8 mouse cellular contexts compared by ENCODE assay signal in the genomic region with DNA sequence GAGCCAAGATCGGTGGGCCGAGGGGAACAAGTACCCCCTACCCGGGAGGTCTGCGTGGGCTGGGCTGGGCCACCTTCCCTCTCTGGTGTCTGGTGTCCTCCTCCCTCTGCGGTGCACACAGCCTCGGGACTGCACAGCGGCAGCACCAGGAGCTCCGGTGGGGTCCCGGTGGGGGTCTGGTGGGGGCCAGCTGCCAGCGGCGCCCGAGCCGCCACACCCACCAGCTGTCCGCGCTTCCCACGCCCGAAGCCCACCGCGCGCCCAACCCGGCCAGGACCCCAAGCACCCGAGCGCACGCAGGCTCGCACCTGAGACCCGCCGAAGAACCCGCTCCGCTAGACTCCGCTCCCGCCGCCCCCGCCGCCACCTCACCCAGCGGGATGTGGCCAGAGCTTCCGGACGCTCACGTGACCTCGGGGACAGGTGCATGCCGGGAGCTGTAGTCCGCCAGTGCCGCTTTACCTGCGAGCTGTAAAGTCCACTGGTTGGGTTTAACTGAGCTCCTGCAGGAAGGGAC. TPM values are rescaled to one million over a fixed set of nuclear protein-coding genes. Genes with fewer than 3 reads are reported as not detected.
DNase-seq lines count a peak whose midpoint lies in the region; ATAC-seq lines count a peak whose summit lies in the region.

A gene (minus strand): TSS at position 365 of the 517 bp plus-strand sequence.

- intact Hi-C loops in heart, postnatal 14 days (cut with DNase I) = no loop called here

- H3K36me3 ChIP-seq in forebrain, embryonic 14.5 days (ENCODE audit: control insufficient read depth, insufficient read depth, low read length) = peaks cover 5% of the 10 kb centered on the region; the same call in 1 of the 2 replicates
- H3K36me3 ChIP-seq in liver, embryonic 16.5 days (ENCODE audit: control insufficient read depth, insufficient read depth) = no peaks in the 10 kb centered on the region
- H3K36me3 ChIP-seq in neural tube, embryonic 13.5 days = peaks cover 14% of the 10 kb centered on the region

- H3K27me3 ChIP-seq in forebrain, embryonic 14.5 days (replicated peaks; ENCODE audit: control insufficient read depth, insufficient read depth, low read length) = peaks cover 8% of the 10 kb centered on the region; the same call in 1 of the 2 replicates
- H3K27me3 ChIP-seq in liver, embryonic 16.5 days (ENCODE audit: control insufficient read depth, insufficient read depth, low read depth, low read length) = peaks cover 22% of the 10 kb centered on the region
- H3K27me3 ChIP-seq in neural tube, embryonic 13.5 days = peaks cover 18% of the 10 kb centered on the region; the same call in 1 of the 2 replicates

- DNase-seq in ES-CJ7 (ENCODE audit: low read depth, low spot score) = peak; percentile 93
- peak; percentile 89 for DNase-seq in forebrain, embryonic 14.5 days (ENCODE audit: low spot score)
- peak; percentile 88 for DNase-seq in heart, postnatal 14 days
- peak; percentile 78 for DNase-seq in large intestine, adult 2 months (ENCODE audit: low read depth, low spot score)
- peak; percentile 69 for DNase-seq in telencephalon, adult 2 months (ENCODE audit: low read depth, low spot score)

- H3K9ac ChIP-seq in forebrain, embryonic 14.5 days (ENCODE audit: low read length) = peak within 1 kb of the TSS; percentile 92
- peak within 1 kb of the TSS; percentile 85 for H3K9ac ChIP-seq in liver, embryonic 16.5 days (ENCODE audit: low read depth, low read length)
- peak within 1 kb of the TSS; percentile 91 for H3K9ac ChIP-seq in neural tube, embryonic 13.5 days

- peak; percentile 88 for ATAC-seq in cerebellum, adult (ENCODE audit: insufficient number of reproducible peaks, low FRiP score, low TSS enrichment)
- ATAC-seq in forebrain, embryonic 14.5 days = peak; percentile 95
- peak; percentile 89 for ATAC-seq in liver, embryonic 16.5 days (ENCODE audit: low read depth)
- peak; percentile 91 for ATAC-seq in neural tube, embryonic 13.5 days (ENCODE audit: low read depth)

- peak within 1 kb of the TSS; percentile 68 for H3K4me2 ChIP-seq in forebrain, embryonic 14.5 days (ENCODE audit: low read length)
- peak within 1 kb of the TSS; percentile 91 for H3K4me2 ChIP-seq in liver, embryonic 16.5 days (ENCODE audit: low read depth, low read length)
- peak within 1 kb of the TSS; percentile 70 for H3K4me2 ChIP-seq in neural tube, embryonic 13.5 days

- peaks cover 8% of the 10 kb centered on the region for H3K4me1 ChIP-seq in forebrain, embryonic 14.5 days (ENCODE audit: control insufficient read depth, insufficient read depth, low read length)
- H3K4me1 ChIP-seq in liver, embryonic 16.5 days (ENCODE audit: control insufficient read depth, low read depth, low read length) = peaks cover 13% of the 10 kb centered on the region
- peaks cover 35% of the 10 kb centered on the region for H3K4me1 ChIP-seq in neural tube, embryonic 13.5 days (replicated peaks)

- H3K9me3 ChIP-seq in forebrain, embryonic 14.5 days (replicated peaks; ENCODE audit: control insufficient read depth, low read length) = no peaks in the 10 kb centered on the region
- H3K9me3 ChIP-seq in liver, embryonic 16.5 days (replicated peaks; ENCODE audit: control insufficient read depth, low read length) = no peaks in the 10 kb centered on the region
- no peaks in the 10 kb centered on the region for H3K9me3 ChIP-seq in neural tube, embryonic 13.5 days

- H3K4me3 ChIP-seq in forebrain, embryonic 14.5 days (ENCODE audit: low read depth, low read length) = peak within 1 kb of the TSS; percentile 95
- H3K4me3 ChIP-seq in liver, embryonic 16.5 days (ENCODE audit: low read depth, low read length) = peak within 1 kb of the TSS; percentile 80
- peak within 1 kb of the TSS; percentile 96 for H3K4me3 ChIP-seq in neural tube, embryonic 13.5 days

- peak within 1 kb of the TSS; percentile 46; the same call in 1 of the 2 replicates for H3K27ac ChIP-seq in forebrain, embryonic 14.5 days (ENCODE audit: low read depth, low read length)
- H3K27ac ChIP-seq in liver, embryonic 16.5 days (ENCODE audit: low read length) = no peak within 1 kb of the TSS
- H3K27ac ChIP-seq in neural tube, embryonic 13.5 days (replicated peaks) = peak within 1 kb of the TSS; percentile 76

- under 1% methylated on average over 43 of the region's 43 CpGs for WGBS in forebrain, embryonic 14.5 days
- WGBS in large intestine, adult 2 months = under 1% methylated on average over 41 of the region's 43 CpGs
- under 1% methylated on average over 43 of the region's 43 CpGs for WGBS in liver, embryonic 16.5 days (ENCODE audit: insufficient replicate concordance)
- 0% methylated on average over 43 of the region's 43 CpGs for WGBS in neural tube, embryonic 13.5 days

RNA-seq across cellular contexts. Expression of the gene that starts here (rescaled TPM):
- 60.0 and 60.2 TPM in 2 replicates for polyA plus RNA-seq in forebrain, embryonic 14.5 days (2014; fragmentation: Nextera tagmentation; extraction: Ambion mirVana)
- 10 to 100 TPM; 20.0 to 24.1 TPM for total RNA-seq in heart, postnatal 14 days (2021)
- polyA plus RNA-seq in large intestine, adult 2 months (2012; rRNA removed) = 19.6 and 21.4 TPM in 2 replicates
- 9.2 and 9.9 TPM in 2 replicates for polyA plus RNA-seq in liver, embryonic 16.5 days (2015; fragmentation: Nextera tagmentation; extraction: Ambion mirVana)
- 60.3 and 65.9 TPM in 2 replicates for polyA plus RNA-seq in neural tube, embryonic 13.5 days (2015; fragmentation: Nextera tagmentation; extraction: Ambion mirVana)
